Mouse (Mus musculus): ENCODE measurements at regions not wholly inside any gene's neighbourhood (a gene's known extent, or its start where the extent isn't known, plus 50 kb on each side); places are given as distances from the start of the nearest gene placed in this dataset.

- in situ Hi-C loops (cut with MboI, MseI) = no loop called here
Measured at GRCm38 (mm10) chr12:51501185-51501584, 92.0 kb upstream of the Coch start.

- in situ Hi-C loops (cut with MboI, MseI) = no loop called here
Measured at GRCm38 (mm10) chr12:51502724-51503123, 90.4 kb upstream of the Coch start.

- in situ Hi-C loops (cut with MboI, MseI) = no loop called here
Measured at GRCm38 (mm10) chr12:51503706-51504105, 89.4 kb upstream of the Coch start.

DNA sequence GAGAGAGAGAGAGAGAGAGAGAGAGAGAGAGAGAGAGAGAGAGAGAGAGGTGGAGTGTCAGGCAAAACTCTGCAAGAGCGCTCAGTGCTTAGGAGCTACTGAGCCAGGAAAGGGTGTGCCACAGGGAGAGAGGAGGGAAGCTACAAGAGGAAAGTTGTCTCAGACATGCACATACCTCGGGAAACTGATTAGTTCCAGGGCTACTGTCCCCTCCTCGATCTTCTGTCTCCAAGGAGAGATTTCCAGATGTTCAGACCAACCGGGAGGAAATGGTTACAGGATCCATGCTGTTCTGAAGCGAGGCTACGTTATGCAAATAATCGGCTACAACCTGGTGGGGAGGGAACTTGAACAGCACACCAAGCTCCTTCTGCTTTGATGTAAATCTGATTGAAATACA is 88.6 kb upstream of the Coch start:
- in situ Hi-C loops (cut with MboI, MseI) = no loop called here

DNA sequence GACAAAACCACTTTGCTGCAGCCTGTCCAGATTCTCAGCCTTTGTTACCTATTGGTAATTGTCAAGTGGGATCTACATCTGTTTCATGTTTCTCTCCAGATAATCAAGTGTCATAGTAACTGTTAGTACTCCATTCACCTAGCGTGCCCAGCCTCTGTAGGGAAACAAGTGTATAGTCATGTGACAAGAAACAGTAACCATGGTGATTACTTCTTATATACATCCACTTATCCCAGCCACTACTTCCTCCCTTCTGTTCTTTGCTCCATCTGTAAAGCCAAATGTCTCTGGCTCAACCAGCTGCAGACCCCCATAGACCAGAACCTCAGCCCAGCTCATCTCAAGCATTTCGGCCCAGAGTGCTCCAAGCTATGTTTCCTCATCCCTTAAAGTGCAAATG is 83.1 kb upstream of the Coch start:
- in situ Hi-C loops (cut with MboI, MseI) = no loop called here

DNA sequence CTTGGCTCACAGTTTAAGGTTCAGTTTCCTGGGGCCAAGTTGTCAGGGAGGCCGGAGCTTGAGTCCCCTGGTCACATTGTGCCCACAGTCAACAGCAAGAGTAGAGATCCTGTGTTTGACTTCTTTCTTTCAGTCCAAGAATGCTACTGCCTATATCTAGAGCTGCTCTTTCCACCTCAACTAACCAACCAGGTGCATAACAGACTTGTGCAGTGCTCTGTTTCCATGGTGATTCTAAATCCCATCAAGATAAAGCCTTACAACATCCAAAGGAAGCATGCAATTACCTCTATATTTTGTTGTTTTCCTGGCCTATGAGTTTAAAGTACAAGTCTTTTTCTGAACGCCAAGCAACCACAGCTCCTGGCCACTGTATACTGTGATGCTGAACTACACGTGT is 76.4 kb upstream of the Coch start:
- in situ Hi-C loops (cut with MboI, MseI) = loop anchor here (5.0 kb wide), 1 partner anchor 61 kb away; no protein-coding TSS in a partner anchor

DNA sequence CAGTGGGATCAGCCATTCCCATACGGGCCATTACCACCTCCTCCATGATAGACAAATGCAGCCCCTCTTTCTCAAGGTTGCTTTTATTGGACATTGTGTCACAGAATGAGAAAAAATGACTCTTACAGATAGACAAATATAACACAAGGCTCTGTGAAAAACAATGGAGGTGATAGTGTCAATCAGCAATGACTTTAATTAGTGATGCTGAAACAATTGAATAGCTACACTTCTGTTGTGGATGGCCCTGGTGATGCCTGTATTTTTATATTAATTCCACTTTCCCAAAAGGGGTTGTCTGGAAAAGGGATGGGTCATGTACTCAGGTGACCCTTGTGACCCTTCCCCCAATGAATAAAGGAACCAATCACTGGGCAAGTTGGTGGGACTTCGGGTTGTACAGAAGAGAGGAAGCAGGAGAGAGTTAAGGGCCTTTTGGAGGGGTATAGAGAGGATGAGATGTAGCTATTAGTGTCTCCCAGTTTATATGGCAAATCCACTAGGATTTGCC is 71.5 kb upstream of the Coch start:
- in situ Hi-C loops (cut with MboI, MseI) = no loop called here

DNA sequence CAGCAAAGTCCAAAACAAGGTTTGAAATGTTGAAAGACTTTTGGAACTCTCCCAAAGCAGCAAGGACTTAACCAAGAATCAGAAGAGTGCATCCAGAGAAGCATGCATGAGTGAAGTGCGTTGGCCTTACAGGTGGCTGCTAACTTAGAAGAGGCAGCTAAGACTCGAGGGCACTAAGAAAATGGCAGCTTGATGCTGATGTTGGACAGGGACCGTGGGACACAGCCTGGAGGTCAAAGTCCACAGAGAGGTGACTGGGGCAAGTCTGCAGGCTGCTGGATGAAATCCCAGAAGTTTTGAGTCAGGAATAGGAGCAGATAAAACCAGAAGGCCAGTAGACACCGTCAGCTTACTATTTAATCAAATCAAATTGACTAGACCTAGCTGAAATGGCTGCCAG is 69.3 kb upstream of the Coch start:
- in situ Hi-C loops (cut with MboI, MseI) = no loop called here

DNA sequence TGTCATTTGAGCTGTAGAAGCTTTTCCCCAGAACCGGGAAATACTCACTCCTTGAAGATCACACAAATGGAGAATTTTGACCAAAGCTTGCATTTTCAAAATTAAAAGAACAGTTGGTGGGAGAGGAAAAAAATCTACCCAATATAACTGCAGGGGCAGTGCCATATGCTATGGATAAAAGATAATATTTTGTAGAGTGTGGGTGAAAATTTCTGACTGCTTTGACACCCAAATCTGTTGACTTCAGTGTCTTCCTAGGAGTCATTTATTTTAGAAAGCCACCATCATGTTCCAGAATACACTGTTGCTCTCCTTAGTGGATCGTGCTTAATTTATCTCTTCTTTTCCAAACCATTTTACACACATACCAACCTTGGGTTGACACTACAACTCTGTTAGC is 65.3 kb upstream of the Coch start:
- in situ Hi-C loops (cut with MboI, MseI) = no loop called here

- in situ Hi-C loops (cut with MboI, MseI) = no loop called here
Measured at GRCm38 (mm10) chr12:51534606-51535005, 58.5 kb upstream of the Coch start.

DNA sequence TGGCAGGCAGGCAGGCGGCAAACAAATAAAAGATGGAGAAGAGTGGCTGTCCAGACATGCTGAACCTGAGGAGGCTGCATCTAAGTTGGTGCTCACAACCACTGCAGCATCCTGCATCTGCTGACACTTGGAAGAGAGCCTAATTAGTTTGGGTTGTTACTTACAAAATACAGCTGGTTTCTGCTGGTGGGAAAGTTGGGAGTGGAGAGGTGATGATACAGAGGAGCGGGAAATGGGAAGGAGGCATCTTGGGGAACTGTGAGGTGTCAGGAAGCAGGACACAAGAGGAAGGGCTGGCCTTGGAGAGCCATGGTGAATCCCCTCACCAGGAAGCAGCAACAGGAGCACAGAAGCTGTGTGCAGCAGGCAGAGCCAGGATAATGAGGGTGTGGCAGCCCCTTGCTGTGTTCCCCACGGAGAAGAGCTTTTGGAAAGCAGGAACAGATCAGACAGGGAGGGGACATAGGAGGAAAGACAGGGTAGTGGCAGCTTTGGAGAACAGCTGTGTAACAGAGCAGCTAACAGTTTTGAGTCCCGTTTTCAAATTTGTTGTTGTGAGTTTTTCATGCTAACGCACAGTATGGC is 58.0 kb upstream of the Coch start:
- in situ Hi-C loops (cut with MboI, MseI) = no loop called here
